Mouse (Mus musculus) MEL (cell line): Measurements from ENCODE around the gene Myo1g. TPM values are rescaled to one million over a fixed set of nuclear protein-coding genes. Genes with fewer than 3 reads are reported as not detected.

Experiments used
- DNase-seq: peaks from one replicate; pipeline ENCODE4 v3.0.0; 2011; ENCODE audit warnings: low read depth, low spot score
- H3K27ac ChIP-seq: 2 replicates; pipeline ENCODE4 v1.5.1; 2012; ENCODE audit warnings: low read depth, mild to moderate bottlenecking, control low read depth, low read length, moderate library complexity; ENCODE audit not compliant: control insufficient read depth
- H3K27me3 ChIP-seq, 2 experiments: fragments of 150-350 bp in 1 of 2; sonication (generic) in 1 of 2; 2 replicates each; pipeline ENCODE4 v1.6.1; 2012; ENCODE audit warnings: low read length in 2 of 2, mild to moderate bottlenecking in 2 of 2, improper control_type of control experiment in 1 of 2, moderate library complexity in 1 of 2; ENCODE audit not compliant: insufficient read depth in 2 of 2, control insufficient read depth in 1 of 2
- H3K36me3 ChIP-seq, 2 experiments: 2 replicates each; pipeline ENCODE4 v1.6.1; 2012 to 2014; ENCODE audit warnings: low read length in 2 of 2, improper control_type of control experiment in 1 of 2, inconsistent platforms in 1 of 2, mild to moderate bottlenecking in 1 of 2; ENCODE audit not compliant: insufficient read depth in 2 of 2, control insufficient read depth in 1 of 2
- H3K4me1 ChIP-seq, 2 experiments: fragments of 150-350 bp in 1 of 2; sonication (generic) in 1 of 2; 2 replicates each; pipeline ENCODE4 v1.6.1; 2012; ENCODE audit warnings: low read length in 2 of 2, improper control_type of control experiment in 1 of 2, mild to moderate bottlenecking in 1 of 2; ENCODE audit not compliant: insufficient read depth in 2 of 2, control insufficient read depth in 1 of 2
- H3K4me3 ChIP-seq, 2 experiments: fragments of 150-350 bp in 1 of 2; sonication (generic) in 1 of 2; 2 replicates each; pipeline ENCODE4 v1.5.1; 2012; ENCODE audit warnings: low read depth in 2 of 2, low read length in 2 of 2, mild to moderate bottlenecking in 2 of 2, moderate library complexity in 2 of 2, control low read depth in 1 of 2, improper control_type of control experiment in 1 of 2; ENCODE audit not compliant: control insufficient read depth in 1 of 2, insufficient read depth in 1 of 2
- H3K79me2 ChIP-seq: 2 replicates; pipeline ENCODE4 v1.6.1; 2012; ENCODE audit warnings: mild to moderate bottlenecking, low read length, moderate library complexity; ENCODE audit not compliant: control insufficient read depth, poor library complexity, insufficient read depth
- H3K9ac ChIP-seq: 2 replicates; pipeline ENCODE4 v1.6.1; 2012; ENCODE audit warnings: low read depth, mild to moderate bottlenecking, control low read depth, low read length, moderate library complexity; ENCODE audit not compliant: control insufficient read depth, poor library complexity, severe bottlenecking
- H3K9me3 ChIP-seq: fragments of 150-350 bp; sonication (generic); replicated peaks from 2 replicates; pipeline ENCODE4 v1.6.1; 2012; ENCODE audit warnings: mild to moderate bottlenecking, low read length, improper control_type of control experiment, moderate library complexity; ENCODE audit not compliant: insufficient read depth
- CHD1 ChIP-seq: IDR thresholded peaks from 2 replicates; pipeline ENCODE4 v1.6.1; 2012; ENCODE audit warnings: low read depth, mild to moderate bottlenecking, inconsistent platforms, low read length, improper control_type of control experiment
- CHD2 ChIP-seq: IDR thresholded peaks from 2 replicates; pipeline ENCODE4 v1.6.1; 2011; ENCODE audit warnings: low read length, improper control_type of control experiment
- CTCF ChIP-seq, 3 experiments: IDR thresholded peaks in 2 of 3; conservative IDR thresholded peaks in 1 of 3; 2 replicates each; pipeline ENCODE4 v1.5.1; 2011 to 2012; ENCODE audit warnings: low read length in 3 of 3, low read depth in 2 of 3, mild to moderate bottlenecking in 2 of 3, improper control_type of control experiment in 1 of 3, inconsistent platforms in 1 of 3, mixed read lengths in 1 of 3, moderate library complexity in 1 of 3; ENCODE audit not compliant: control insufficient read depth in 1 of 3, insufficient read depth in 1 of 3, poor library complexity in 1 of 3, severe bottlenecking in 1 of 3
- E2F4 ChIP-seq: IDR thresholded peaks from 2 replicates; pipeline ENCODE4 v1.6.1; 2011; ENCODE audit warnings: low read depth, low read length, improper control_type of control experiment, borderline replicate concordance
- ELF1 ChIP-seq: IDR thresholded peaks from 2 replicates; pipeline ENCODE4 v1.6.1; 2014; ENCODE audit warnings: low read depth, mild to moderate bottlenecking, inconsistent platforms, low read length, improper control_type of control experiment, moderate library complexity
- EP300 ChIP-seq, 2 experiments: IDR thresholded peaks; 2 replicates each; pipeline ENCODE4 v1.6.1; 2011; ENCODE audit warnings: improper control_type of control experiment in 2 of 2, low read length in 2 of 2, low read depth in 1 of 2, mild to moderate bottlenecking in 1 of 2
- ETS1 ChIP-seq: IDR thresholded peaks from 2 replicates; pipeline ENCODE4 v1.6.1; 2012; ENCODE audit warnings: low read depth, mild to moderate bottlenecking, inconsistent platforms, low read length, improper control_type of control experiment, moderate library complexity
- GABPA ChIP-seq: IDR thresholded peaks from 2 replicates; pipeline ENCODE4 v1.6.1; 2012; ENCODE audit warnings: low read depth, mild to moderate bottlenecking, inconsistent platforms, low read length, improper control_type of control experiment, moderate library complexity
- GATA1 ChIP-seq: IDR thresholded peaks from 2 replicates; pipeline ENCODE4 v1.6.1; 2011; ENCODE audit warnings: low read depth, low read length, improper control_type of control experiment
- HCFC1 ChIP-seq: IDR thresholded peaks from 2 replicates; pipeline ENCODE4 v1.6.1; 2012; ENCODE audit warnings: low read depth, mild to moderate bottlenecking, inconsistent platforms, low read length, improper control_type of control experiment, moderate library complexity
- JUND ChIP-seq: IDR thresholded peaks from 2 replicates; pipeline ENCODE4 v1.6.1; 2011; ENCODE audit warnings: low read depth, mild to moderate bottlenecking, improper control_type of control experiment, low read length
- KAT2A ChIP-seq: conservative IDR thresholded peaks from 2 replicates; pipeline ENCODE4 v1.6.1; 2012; ENCODE audit warnings: low read depth, low read length, improper control_type of control experiment, inconsistent platforms
- MAFK ChIP-seq: IDR thresholded peaks from 2 replicates; pipeline ENCODE4 v1.6.1; 2011; ENCODE audit warnings: low read depth, mild to moderate bottlenecking, low read length, improper control_type of control experiment, borderline replicate concordance
- MAX ChIP-seq: IDR thresholded peaks from 2 replicates; pipeline ENCODE4 v1.6.1; 2011; ENCODE audit warnings: low read length, improper control_type of control experiment
- MAZ ChIP-seq: IDR thresholded peaks from 2 replicates; pipeline ENCODE4 v1.6.1; 2012; ENCODE audit warnings: low read depth, mild to moderate bottlenecking, inconsistent platforms, low read length, improper control_type of control experiment
- MEF2A ChIP-seq: IDR thresholded peaks from 2 replicates; pipeline ENCODE4 v1.6.1; 2014; ENCODE audit warnings: low read depth, mild to moderate bottlenecking, inconsistent platforms, low read length, improper control_type of control experiment; ENCODE audit not compliant: poor library complexity, insufficient replicate concordance, severe bottlenecking; ENCODE audit errors: extremely low read depth
- MXI1 ChIP-seq: IDR thresholded peaks from 2 replicates; pipeline ENCODE4 v1.6.1; 2011; ENCODE audit warnings: mild to moderate bottlenecking, low read depth, low read length, improper control_type of control experiment
- MYB ChIP-seq: IDR thresholded peaks from 2 replicates; pipeline ENCODE4 v1.6.1; 2011; ENCODE audit warnings: mild to moderate bottlenecking, low read depth, low read length, improper control_type of control experiment
- MYC ChIP-seq: IDR thresholded peaks from 2 replicates; pipeline ENCODE4 v1.6.1; 2011; ENCODE audit warnings: low read depth, mild to moderate bottlenecking, low read length, improper control_type of control experiment, moderate library complexity
- NRF1 ChIP-seq: IDR thresholded peaks from 2 replicates; pipeline ENCODE4 v1.6.1; 2014; ENCODE audit warnings: low read depth, mild to moderate bottlenecking, inconsistent platforms, low read length, improper control_type of control experiment, moderate library complexity; ENCODE audit not compliant: poor library complexity, insufficient read depth, severe bottlenecking
- POLR2A ChIP-seq, 2 experiments: IDR thresholded peaks; 2 replicates each; pipeline ENCODE4 v1.6.1; 2011 to 2012; ENCODE audit warnings: low read length in 2 of 2, mild to moderate bottlenecking in 2 of 2, control low read depth in 1 of 2, improper control_type of control experiment in 1 of 2, low read depth in 1 of 2, moderate library complexity in 1 of 2; ENCODE audit not compliant: control insufficient read depth in 1 of 2, insufficient read depth in 1 of 2, poor library complexity in 1 of 2
- POLR2AphosphoS5 ChIP-seq: IDR thresholded peaks from 2 replicates; pipeline ENCODE4 v1.6.1; 2012; ENCODE audit warnings: low read depth, borderline replicate concordance, mild to moderate bottlenecking, inconsistent platforms, low read length, moderate library complexity, mixed read lengths
- RAD21 ChIP-seq: IDR thresholded peaks from 2 replicates; pipeline ENCODE4 v1.6.1; 2011; ENCODE audit warnings: mild to moderate bottlenecking, low read depth, low read length, improper control_type of control experiment
- RCOR1 ChIP-seq: IDR thresholded peaks from 2 replicates; pipeline ENCODE4 v1.6.1; 2012; ENCODE audit warnings: low read depth, mild to moderate bottlenecking, inconsistent platforms, low read length, improper control_type of control experiment
- SIN3A ChIP-seq: IDR thresholded peaks from 2 replicates; pipeline ENCODE4 v1.6.1; 2012; ENCODE audit warnings: low read length, improper control_type of control experiment, inconsistent platforms
- SMC3 ChIP-seq: IDR thresholded peaks from 2 replicates; pipeline ENCODE4 v1.6.1; 2011; ENCODE audit warnings: low read depth, low read length, improper control_type of control experiment
- TAL1 ChIP-seq: IDR thresholded peaks from 2 replicates; pipeline ENCODE4 v1.6.1; 2012; ENCODE audit warnings: mild to moderate bottlenecking, inconsistent platforms, low read length, moderate library complexity, mixed read lengths
- TBP ChIP-seq: IDR thresholded peaks from 2 replicates; pipeline ENCODE4 v1.8.0; 2011; ENCODE audit warnings: low read depth, low read length, improper control_type of control experiment
- TCF12 ChIP-seq: IDR thresholded peaks from 2 replicates; pipeline ENCODE4 v1.6.1; 2014; ENCODE audit warnings: low read depth, mild to moderate bottlenecking, inconsistent platforms, low read length, improper control_type of control experiment, moderate library complexity
- UBTF ChIP-seq: IDR thresholded peaks from 2 replicates; pipeline ENCODE4 v1.6.1; 2012; ENCODE audit warnings: low read depth, mild to moderate bottlenecking, inconsistent platforms, low read length, improper control_type of control experiment, moderate library complexity, borderline replicate concordance; ENCODE audit not compliant: insufficient read depth
- USF1 ChIP-seq: IDR thresholded peaks from 2 replicates; pipeline ENCODE4 v1.6.1; 2014; ENCODE audit warnings: low read depth, mild to moderate bottlenecking, inconsistent platforms, low read length, improper control_type of control experiment, moderate library complexity
- USF2 ChIP-seq, 2 experiments: IDR thresholded peaks; 2 replicates each; pipeline ENCODE4 v1.6.1; 2011 to 2012; ENCODE audit warnings: improper control_type of control experiment in 2 of 2, low read length in 2 of 2, borderline replicate concordance in 1 of 2, inconsistent platforms in 1 of 2, low read depth in 1 of 2, mild to moderate bottlenecking in 1 of 2; ENCODE audit not compliant: insufficient read depth in 1 of 2
- ZC3H11A ChIP-seq: IDR thresholded peaks from 2 replicates; pipeline ENCODE4 v1.6.1; 2012; ENCODE audit warnings: low read depth, mild to moderate bottlenecking, inconsistent platforms, low read length, improper control_type of control experiment
- ZKSCAN1 ChIP-seq: IDR thresholded peaks from 2 replicates; pipeline ENCODE4 v1.6.1; 2012; ENCODE audit warnings: low read depth, mild to moderate bottlenecking, inconsistent platforms, low read length, improper control_type of control experiment, moderate library complexity
- ZMIZ1 ChIP-seq: IDR thresholded peaks from 2 replicates; pipeline ENCODE4 v1.6.1; 2012; ENCODE audit warnings: low read depth, mild to moderate bottlenecking, inconsistent platforms, low read length, improper control_type of control experiment, moderate library complexity
- ZNF384 ChIP-seq: IDR thresholded peaks from 2 replicates; pipeline ENCODE4 v1.6.1; 2012; ENCODE audit warnings: low read depth, mild to moderate bottlenecking, inconsistent platforms, low read length, improper control_type of control experiment
- polyA plus RNA-seq, 2 experiments: library from polyadenylated mRNA; stranded (reverse) in 1 of 2; unstranded in 1 of 2; fragments of >175 nt in 1 of 2; fragments of >200 nt in 1 of 2; gene quantifications; 2 replicates each; pipeline versions ENCODE4 v1.2.1 to v1.2.4; 2012; ENCODE audit warnings: low replicate concordance in 2 of 2, low read depth in 1 of 2; ENCODE audit not compliant: insufficient read length in 2 of 2, insufficient read depth in 1 of 2, missing spikeins in 1 of 2
- total RNA-seq: library from RNA; depleted of rRNA; stranded (reverse); fragments of 300-350 nt; gene quantifications from 2 replicates; pipeline ENCODE4 v1.2.3, GENCODE M21; 2012

The Myo1g gene
- total and polyA plus RNA-seq, 3 experiments, result 19.4 to 33.3 TPM; not detected in 1

- peak overlapping the region; percentile 45 for H3K9ac ChIP-seq
- peaks cover 45 to 52% of the 10 kb centered on the region in 2 experiments for H3K4me1 ChIP-seq
- peaks cover 2 to 48% of the 10 kb centered on the region in 2 experiments for H3K36me3 ChIP-seq
- H3K9me3 ChIP-seq, result no peaks in the 10 kb centered on the region
- H3K4me3 ChIP-seq, result peak overlapping the region; percentile 28 to 29; a peak in 3 of 4 replicates
- H3K27me3 ChIP-seq, result no peaks in the 10 kb centered on the region
- peak overlapping the region; percentile 74 for H3K27ac ChIP-seq
- peak; percentile 81 for DNase-seq
- peaks cover 60% of the 10 kb centered on the region for H3K79me2 ChIP-seq
- no peak for TF ChIP-seq GATA1
- no peak for TF ChIP-seq ZMIZ1
- TF ChIP-seq RCOR1, result no peak
- no peak for TF ChIP-seq CHD1
- TF ChIP-seq TAL1, result no peak
- TF ChIP-seq ZNF384, result peak; percentile 43
- no peak for TF ChIP-seq USF2 (IDR thresholded peaks at IDR 0.05; ENCODE audit: borderline replicate concordance in 1 of 2, insufficient read depth in 1 of 2, low read depth in 1 of 2, low read length in 2 of 2)
- TF ChIP-seq NRF1, result no peak
- no peak for TF ChIP-seq ZKSCAN1
- TF ChIP-seq MAX, result no peak
- no peak for TF ChIP-seq CHD2
- TF ChIP-seq MAFK, result no peak; the same call in 1 of the 2 replicates
- TF ChIP-seq MXI1, result peak; percentile 69
- peak; percentile 71 to 80 for TF ChIP-seq EP300 (IDR thresholded peaks at IDR 0.05; ENCODE audit: low read depth in 1 of 2, low read length in 2 of 2)
- peak; percentile 66 for TF ChIP-seq TCF12
- TF ChIP-seq SIN3A, result peak; percentile 96
- TF ChIP-seq POLR2A (IDR thresholded peaks at IDR 0.05; ENCODE audit: control insufficient read depth in 1 of 2, insufficient read depth in 1 of 2, low read depth in 1 of 2, low read length in 2 of 2, poor library complexity in 1 of 2), result peak in 1 of 2 experiments; percentile 56; a peak in 2 of 4 replicates
- peak; percentile 68 for TF ChIP-seq TBP
- TF ChIP-seq SMC3, result peak; percentile 18; the same call in 1 of the 2 replicates
- no peak for TF ChIP-seq GABPA
- TF ChIP-seq MAZ, result no peak; the same call in 1 of the 2 replicates
- TF ChIP-seq HCFC1, result peak; percentile 65; the same call in 1 of the 2 replicates
- 0 out of 2 replicates have a peak, but pooled peaks have one; percentile 16 for TF ChIP-seq MYB
- no peak for TF ChIP-seq MEF2A
- no peak for TF ChIP-seq UBTF
- TF ChIP-seq ELF1, result 0 out of 2 replicates have a peak, but pooled peaks have one; percentile 43
- no peak for TF ChIP-seq USF1
- no peak for TF ChIP-seq RAD21
- no peak for TF ChIP-seq ZC3H11A
- TF ChIP-seq MYC, result no peak
- no peak for TF ChIP-seq E2F4
- no peak for TF ChIP-seq KAT2A
- TF ChIP-seq ETS1, result peak; percentile 90
- no peak for TF ChIP-seq POLR2AphosphoS5
- TF ChIP-seq CTCF (IDR thresholded peaks at IDR 0.05 in 2 of 3, conservative IDR thresholded peaks at IDR 0.05 in 1 of 3; ENCODE audit: control insufficient read depth in 1 of 3, insufficient read depth in 1 of 3, low read depth in 2 of 3, low read length in 3 of 3, poor library complexity in 1 of 3, severe bottlenecking in 1 of 3), result no peak
- TF ChIP-seq JUND, result no peak
Measured at GRCm38 (mm10) chr11:6560655-6561360, 40.0 kb upstream of the Myo1g start.
